ENCODE assay signal across 8 mouse cellular contexts in the genomic region with DNA sequence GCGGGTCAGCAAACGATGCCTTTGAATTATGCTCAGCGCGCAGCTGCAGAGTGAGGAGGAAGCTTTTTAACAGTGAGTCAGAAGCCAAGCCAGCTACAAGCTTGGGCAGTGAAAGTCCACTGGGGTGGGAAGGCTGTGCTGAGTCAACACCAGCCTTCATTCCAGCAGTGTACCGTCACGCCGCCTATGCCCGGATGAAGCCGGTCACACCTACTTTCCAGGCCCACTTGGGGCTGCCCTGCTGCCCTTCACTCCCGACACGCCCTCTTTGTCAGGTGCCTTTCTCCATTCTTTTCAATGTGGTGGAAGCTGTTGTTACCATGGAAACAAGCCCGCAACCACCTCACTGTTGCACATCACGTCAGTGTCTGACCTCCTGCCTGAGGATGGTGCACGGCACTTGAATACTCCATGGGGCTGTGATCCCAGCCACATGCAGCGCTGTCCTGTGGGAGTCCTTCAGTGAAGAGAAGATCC. TPM values are rescaled to one million over a fixed set of nuclear protein-coding genes. Genes with fewer than 3 reads are reported as not detected.
DNase-seq lines count a peak whose midpoint lies in the region; ATAC-seq and TF ChIP-seq lines count a peak whose summit lies in the region.

No protein-coding gene starts in this region.

- no peak for TF ChIP-seq CTCF in hindbrain, postnatal 0 days (IDR thresholded peaks at IDR 0.05; ENCODE audit: low read depth)
- no peak for TF ChIP-seq CTCF in thymus, adult 2 months (IDR thresholded peaks at IDR 0.05; ENCODE audit: borderline replicate concordance, control insufficient read depth, extremely low read depth, insufficient read depth, low read length, poor library complexity)

- H3K4me2 ChIP-seq in forebrain, embryonic 12.5 days: peak overlapping the region; percentile 6; the same call in 1 of the 2 replicates
- H3K4me2 ChIP-seq in hindbrain, postnatal 0 days (ENCODE audit: low read depth, low read length): peak overlapping the region; percentile 12
- H3K4me2 ChIP-seq in liver, embryonic 16.5 days (ENCODE audit: low read depth, low read length): no peak overlapping the region

- ATAC-seq in forebrain, embryonic 12.5 days (ENCODE audit: low FRiP score): peak; percentile 64; the same call in 1 of the 2 replicates
- peak; percentile 77 for ATAC-seq in hindbrain, postnatal 0 days
- peak; percentile 86 for ATAC-seq in liver, embryonic 16.5 days (ENCODE audit: low read depth)
- ATAC-seq in cerebellum, adult (ENCODE audit: insufficient number of reproducible peaks, low FRiP score, low TSS enrichment): no peak

- WGBS in forebrain, embryonic 12.5 days: 53% methylated on average over 15 of the region's 15 CpGs
- WGBS in hindbrain, postnatal 0 days: 22% methylated on average over 15 of the region's 15 CpGs
- 70% methylated on average over 15 of the region's 15 CpGs for WGBS in liver, embryonic 16.5 days (ENCODE audit: insufficient replicate concordance)
- WGBS in thymus, adult 2 months: 90% methylated on average over 15 of the region's 15 CpGs

- peak; percentile 75 for DNase-seq in adrenal gland, adult 2 months
- no peak for DNase-seq in adrenal gland, postnatal 4 days (ENCODE audit: low spot score in 2 of 2)
- peak; percentile 57 for DNase-seq in hindbrain, postnatal 0 days (ENCODE audit: low spot score)
- peak; percentile 47 for DNase-seq in skeletal muscle tissue, adult 2 months (ENCODE audit: low read depth, low spot score)
- no peak for DNase-seq in thymus, adult 2 months

- TF ChIP-seq POLR2A in thymus, adult 2 months (IDR thresholded peaks at IDR 0.05; ENCODE audit: control insufficient read depth, extremely low read depth, insufficient read depth, low read length, poor library complexity): no peak

- no peak overlapping the region for H3K4me3 ChIP-seq in forebrain, embryonic 12.5 days (replicated peaks)
- no peak overlapping the region for H3K4me3 ChIP-seq in hindbrain, postnatal 0 days (ENCODE audit: low read length)
- no peak overlapping the region for H3K4me3 ChIP-seq in liver, embryonic 16.5 days (ENCODE audit: low read depth, low read length)
- no peak overlapping the region for H3K4me3 ChIP-seq in thymus, adult 2 months (ENCODE audit: control insufficient read depth, insufficient read depth, low read length)

- no peak overlapping the region for H3K9ac ChIP-seq in forebrain, embryonic 12.5 days
- no peak overlapping the region for H3K9ac ChIP-seq in hindbrain, postnatal 0 days (replicated peaks; ENCODE audit: low read length)
- no peak overlapping the region for H3K9ac ChIP-seq in liver, embryonic 16.5 days (ENCODE audit: low read depth, low read length)

- peaks cover 40% of the 10 kb centered on the region for H3K4me1 ChIP-seq in forebrain, embryonic 12.5 days
- peaks cover 25% of the 10 kb centered on the region for H3K4me1 ChIP-seq in hindbrain, postnatal 0 days (ENCODE audit: insufficient read depth, low read length)
- H3K4me1 ChIP-seq in liver, embryonic 16.5 days (ENCODE audit: control insufficient read depth, low read depth, low read length): peaks cover 5% of the 10 kb centered on the region
- H3K4me1 ChIP-seq in thymus, adult 2 months (replicated peaks; ENCODE audit: control insufficient read depth, insufficient read depth, low read length): 0 out of 2 replicates have a peak, but pooled peaks cover 2% of the 10 kb centered on the region

- H3K9me3 ChIP-seq in forebrain, embryonic 12.5 days: no peaks in the 10 kb centered on the region
- H3K9me3 ChIP-seq in hindbrain, postnatal 0 days (ENCODE audit: low read length): no peaks in the 10 kb centered on the region
- H3K9me3 ChIP-seq in liver, embryonic 16.5 days (replicated peaks; ENCODE audit: control insufficient read depth, low read length): no peaks in the 10 kb centered on the region

- peak overlapping the region; percentile 44 for H3K27ac ChIP-seq in forebrain, embryonic 12.5 days
- peak overlapping the region; percentile 27 for H3K27ac ChIP-seq in hindbrain, postnatal 0 days
- H3K27ac ChIP-seq in liver, embryonic 16.5 days (ENCODE audit: low read length): no peak overlapping the region; the same call in 1 of the 2 replicates
- H3K27ac ChIP-seq in thymus, adult 2 months (ENCODE audit: control insufficient read depth, insufficient read depth, low read length): no peak overlapping the region

- no peaks in the 10 kb centered on the region for H3K36me3 ChIP-seq in forebrain, embryonic 12.5 days (replicated peaks)
- no peaks in the 10 kb centered on the region for H3K36me3 ChIP-seq in hindbrain, postnatal 0 days (ENCODE audit: insufficient read depth, low read length)
- H3K36me3 ChIP-seq in liver, embryonic 16.5 days (ENCODE audit: control insufficient read depth, insufficient read depth): no peaks in the 10 kb centered on the region
- H3K36me3 ChIP-seq in thymus, adult 2 months (ENCODE audit: control insufficient read depth, insufficient read depth, low read length): no peaks in the 10 kb centered on the region

- H3K27me3 ChIP-seq in forebrain, embryonic 12.5 days: no peaks in the 10 kb centered on the region
- no peaks in the 10 kb centered on the region for H3K27me3 ChIP-seq in hindbrain, postnatal 0 days (ENCODE audit: insufficient read depth, low read length)
- no peaks in the 10 kb centered on the region for H3K27me3 ChIP-seq in liver, embryonic 16.5 days (ENCODE audit: control insufficient read depth, insufficient read depth, low read depth, low read length)
- no peaks in the 10 kb centered on the region for H3K27me3 ChIP-seq in thymus, adult 2 months (ENCODE audit: control insufficient read depth, insufficient read depth, low read length)

RNA-seq across cellular contexts. Expression of a gene that starts 24.0 kb away (rescaled TPM):
- 100 to 1,000 TPM; 119 to 120 TPM for total RNA-seq in adrenal gland, adult 2 months (2021)
- 339 and 354 TPM in 2 replicates for polyA plus RNA-seq in adrenal gland, adult 2 months (2012; rRNA removed)
- 100 to 1,000 TPM; 127 to 134 TPM for total RNA-seq in adrenal gland, postnatal 4 days (2021)
- 38.9 and 41.6 TPM in 2 replicates for polyA plus RNA-seq in forebrain, embryonic 12.5 days (2016; fragmentation: Nextera tagmentation; extraction: Ambion mirVana)
- 229 and 236 TPM in 2 replicates for total RNA-seq in hindbrain, postnatal 0 days (2014; rRNA removed)
- 28.4 and 30.4 TPM in 2 replicates for polyA plus RNA-seq in hindbrain, postnatal 0 days (2015; fragmentation: Nextera tagmentation; extraction: Ambion mirVana)
- 8.1 and 10.1 TPM in 2 replicates for polyA plus RNA-seq in liver, embryonic 16.5 days (2015; fragmentation: Nextera tagmentation; extraction: Ambion mirVana)
- polyA plus RNA-seq in thymus, adult 2 months (2012; rRNA removed): 59.2 and 62.1 TPM in 2 replicates

RNA-seq across cellular contexts. Expression of a gene that starts 53.1 kb away (rescaled TPM):
- under 1 TPM; 0.46 to 0.48 TPM for total RNA-seq in adrenal gland, adult 2 months (2021)
- 0.17 and 0.30 TPM in 2 replicates for polyA plus RNA-seq in adrenal gland, adult 2 months (2012; rRNA removed)
- 1 to 10 TPM; 1.1 to 3.0 TPM for total RNA-seq in adrenal gland, postnatal 4 days (2021)
- 0.51 and 0.63 TPM in 2 replicates for polyA plus RNA-seq in forebrain, embryonic 12.5 days (2016; fragmentation: Nextera tagmentation; extraction: Ambion mirVana)
- total RNA-seq in hindbrain, postnatal 0 days (2014; rRNA removed): 4.3 and 11.8 TPM in 2 replicates
- 6.0 and 7.8 TPM in 2 replicates for polyA plus RNA-seq in hindbrain, postnatal 0 days (2015; fragmentation: Nextera tagmentation; extraction: Ambion mirVana)
- not detected in 2 replicates for polyA plus RNA-seq in liver, embryonic 16.5 days (2015; fragmentation: Nextera tagmentation; extraction: Ambion mirVana)
- 1.4 and 1.9 TPM in 2 replicates for polyA plus RNA-seq in thymus, adult 2 months (2012; rRNA removed)

Comparison
In these comparisons a context has a peak if more than half of its experiments do, and no peak if none do; other contexts are left out.
1. DNase-seq: peak in adrenal gland, adult 2 months (single experiment), hindbrain, postnatal 0 days (single experiment) and skeletal muscle tissue, adult 2 months (single experiment); none in adrenal gland, postnatal 4 days (0 of 2) and thymus, adult 2 months (single experiment).
2. H3K27ac ChIP-seq: peak in forebrain, embryonic 12.5 days (single experiment) and hindbrain, postnatal 0 days (single experiment); none in liver, embryonic 16.5 days (single experiment) and thymus, adult 2 months (single experiment).